Mouse (Mus musculus): ENCODE measurements around the gene Kcnab1. TPM values are rescaled to one million over a fixed set of nuclear protein-coding genes. Genes with fewer than 3 reads are reported as not detected.
"Not testable (repeated sequence)": the region's sequence is repeated elsewhere in the genome, so short reads cannot be mapped to it uniquely, and the experiment has no call there.

Kcnab1 gene
- total RNA-seq, 2 experiments from 2014 or later, result 47.1 to 56.0 TPM

DNA sequence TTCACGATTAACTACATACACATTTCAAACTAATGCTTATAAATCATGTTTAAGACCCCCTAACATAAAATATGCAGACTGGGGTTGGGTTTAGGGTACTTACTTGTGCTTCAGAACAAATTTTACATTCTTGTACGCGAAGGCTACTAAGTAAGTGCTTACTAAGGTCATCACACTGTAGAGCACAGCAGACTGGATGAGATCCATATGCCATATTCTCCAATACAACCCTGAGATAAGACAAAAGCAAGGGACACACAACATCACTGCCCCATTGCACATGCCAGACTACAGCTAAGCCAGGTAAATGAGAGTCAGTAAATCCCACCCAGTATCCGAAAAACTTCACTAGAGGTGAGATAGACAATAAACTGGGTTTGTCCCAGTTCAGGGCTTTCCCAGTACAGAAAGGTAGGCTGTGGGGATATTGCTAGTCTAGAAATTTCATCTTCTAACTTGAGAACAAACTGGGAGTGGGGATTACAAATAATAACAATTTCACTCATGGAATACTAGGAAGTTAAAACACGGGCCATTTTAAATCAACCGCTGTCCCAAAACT, 282.1 kb downstream of the Kcnab1 start:
- no peak for DNase-seq (ENCODE audit: extremely low spot score in 1 of 2, low spot score in 2 of 2)
- intact Hi-C loops (cut with DNase I), result loop anchor here (5.0 to 10.0 kb wide), 2 partner anchors 136 to 263 kb away; partner anchors contain the start of gene Tiparp

DNA sequence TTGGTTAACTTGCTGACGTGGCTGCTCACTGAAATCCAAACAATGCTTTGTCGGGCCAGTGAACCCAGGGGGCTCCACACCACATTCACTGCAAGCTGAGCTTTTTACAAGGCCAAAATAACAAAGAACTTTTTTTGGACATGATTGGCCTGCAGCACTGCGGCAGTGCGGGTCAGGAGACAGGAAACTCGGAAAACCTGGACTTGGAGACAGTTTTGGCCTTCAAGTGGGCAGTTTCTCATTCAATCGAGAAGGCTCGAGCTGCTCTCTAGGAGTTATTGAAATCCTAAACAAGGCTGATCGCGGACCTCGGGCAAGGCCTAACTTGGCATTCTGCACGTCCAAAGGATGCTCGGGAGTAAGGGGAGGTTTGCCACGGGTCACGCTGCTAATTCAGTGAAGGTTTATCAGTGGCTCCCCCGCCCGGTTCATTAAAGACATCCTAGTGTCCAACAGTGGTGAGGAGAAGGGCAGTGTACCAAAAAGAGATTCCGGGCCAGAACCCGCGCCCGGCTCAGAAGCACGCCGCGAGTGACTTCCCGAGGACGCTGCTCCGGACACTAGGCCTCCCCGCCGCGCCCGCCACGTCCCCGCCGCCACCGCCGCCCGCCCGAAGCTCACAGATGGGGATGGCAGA, 282.7 kb downstream of the Kcnab1 start:
- intact Hi-C loops (cut with DNase I), result loop anchor here (5.0 to 10.0 kb wide), 2 partner anchors 135 to 263 kb away; partner anchors contain the start of gene Tiparp

DNA sequence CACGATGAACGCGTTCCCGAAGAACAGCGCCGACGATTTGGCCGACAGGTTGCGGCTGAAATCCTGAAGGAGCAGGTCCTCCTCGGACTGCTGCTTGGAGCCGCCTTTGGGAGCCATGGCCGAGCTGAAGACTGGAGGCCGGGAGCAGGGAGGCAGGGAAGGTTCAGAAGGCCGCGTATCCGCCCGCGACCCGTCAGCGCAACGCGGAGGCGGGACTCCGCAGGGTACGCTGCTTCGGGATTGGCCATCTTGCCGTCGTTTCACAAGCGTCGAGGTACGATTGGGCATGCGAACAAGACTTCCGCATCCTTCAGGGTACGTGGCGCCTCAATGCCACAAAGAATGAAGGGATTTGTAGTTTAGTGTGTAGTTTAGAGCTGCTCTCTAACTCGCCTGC, 283.2 kb downstream of the Kcnab1 start, which contains the start of gene Ssr3:
Gene Ssr3, minus strand, starts transcription at position 203 of the 397 bp plus-strand sequence.
- peak; percentile 97 to 98 for DNase-seq (ENCODE audit: extremely low spot score in 1 of 2, low spot score in 2 of 2)
- intact Hi-C loops (cut with DNase I), result loop anchor here (5.0 to 10.0 kb wide), 2 partner anchors 135 to 262 kb away; partner anchors contain the start of gene Tiparp

More for the DNA sequence above, 282.7 kb downstream of the Kcnab1 start:
- DNase-seq (ENCODE audit: extremely low spot score in 1 of 2, low spot score in 2 of 2), result peak; percentile 8 to 42

DNA sequence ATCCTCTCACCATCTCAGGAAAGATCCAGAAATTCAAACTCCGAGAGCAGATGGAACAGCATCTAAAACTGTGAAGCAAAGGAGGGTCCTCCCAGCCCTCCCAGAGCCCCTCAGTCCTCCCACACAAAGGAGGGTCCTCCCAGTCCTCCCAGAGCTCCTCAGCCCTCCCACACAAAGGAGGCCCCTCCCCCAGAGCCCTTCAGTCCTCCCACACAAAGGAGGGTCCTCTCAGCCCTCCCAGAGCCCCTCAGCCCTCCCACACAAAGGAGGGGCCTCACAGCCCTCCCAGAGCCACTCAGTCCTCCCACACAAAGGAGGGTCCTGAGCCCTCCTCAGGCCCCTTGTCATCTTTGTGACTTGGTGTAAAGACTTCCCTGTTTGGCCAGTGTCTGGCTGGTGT, 285.9 kb downstream of the Kcnab1 start:
- intact Hi-C loops (cut with DNase I), result loop anchor here (10.0 kb wide), 1 partner anchor 260 kb away; no protein-coding TSS in a partner anchor
- DNase-seq (ENCODE audit: extremely low spot score in 1 of 2, low spot score in 2 of 2), result not testable (repeated sequence)

DNA sequence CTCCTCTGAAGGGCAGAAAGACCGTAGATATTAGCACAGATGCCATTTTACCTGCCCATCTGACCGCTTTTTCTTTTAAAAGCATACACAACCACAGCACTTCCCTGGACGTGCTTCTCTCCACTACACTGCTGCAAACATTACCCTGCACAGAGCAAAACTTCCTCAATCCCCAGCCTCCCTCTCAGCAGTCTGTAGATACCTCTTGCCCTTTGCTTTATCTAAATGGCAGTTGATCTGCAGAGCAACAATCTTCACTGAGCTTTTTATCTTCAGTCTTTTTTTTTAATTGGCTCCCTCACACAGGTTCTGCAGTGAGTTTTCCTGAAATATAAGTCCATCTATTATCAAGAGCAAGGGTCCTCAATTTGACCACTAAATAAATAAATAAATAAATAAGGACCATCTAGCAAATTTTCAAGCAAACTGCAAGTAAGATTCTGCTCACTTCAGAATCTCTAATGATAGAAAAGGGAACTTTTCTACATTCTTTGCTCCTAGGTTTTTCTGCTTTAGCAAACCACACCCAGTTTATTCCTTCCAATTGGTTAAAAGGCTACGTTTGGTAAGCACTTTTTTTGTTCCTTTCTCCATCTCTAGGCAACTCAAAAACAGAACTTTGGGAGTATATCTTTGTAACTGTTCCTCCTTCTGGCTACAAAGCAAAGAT, 287.8 kb downstream of the Kcnab1 start:
- intact Hi-C loops (cut with DNase I), result loop anchor here (10.0 kb wide), 1 partner anchor 258 kb away; no protein-coding TSS in a partner anchor
- no peak for DNase-seq (ENCODE audit: extremely low spot score in 1 of 2, low spot score in 2 of 2)

DNA sequence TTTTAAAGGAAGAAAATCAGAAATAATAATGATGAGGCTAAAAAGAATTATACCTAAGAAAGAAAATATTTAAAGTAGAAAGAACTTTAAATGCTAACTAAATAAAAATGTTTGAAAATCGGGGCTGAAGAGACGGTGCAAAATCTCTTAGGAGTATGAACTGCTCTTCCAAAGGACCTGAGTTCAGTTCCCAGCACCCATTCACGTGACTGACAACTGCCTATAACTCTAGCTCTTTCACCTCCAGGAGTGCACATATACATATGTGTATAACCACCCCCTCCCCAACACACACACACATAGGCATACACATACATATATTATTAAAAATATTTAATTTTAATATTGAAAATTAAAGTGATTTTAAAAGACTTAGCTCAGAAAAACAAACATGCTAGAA, 288.4 kb downstream of the Kcnab1 start:
- DNase-seq (ENCODE audit: extremely low spot score in 1 of 2, low spot score in 2 of 2), result no peak
- intact Hi-C loops (cut with DNase I), result loop anchor here (10.0 kb wide), 1 partner anchor 257 kb away; no protein-coding TSS in a partner anchor

DNA sequence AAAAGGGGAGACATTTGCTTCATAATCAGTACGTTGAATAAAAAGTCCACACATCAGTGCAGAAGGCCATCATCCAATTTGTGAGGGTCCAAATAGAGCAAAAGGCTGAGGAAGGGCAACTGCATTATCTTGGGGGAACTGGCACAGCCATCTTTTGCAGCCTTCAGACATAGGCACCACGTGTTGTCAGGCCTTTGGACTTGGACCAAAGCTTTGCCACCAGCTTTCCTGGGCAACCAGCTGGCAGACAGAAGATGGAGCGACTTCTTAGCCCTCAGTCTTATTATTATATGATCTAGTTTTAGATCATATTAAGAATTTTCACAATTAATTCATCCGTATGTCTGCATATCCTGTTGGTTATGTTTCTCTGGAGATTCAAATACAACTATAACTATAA, 296.6 kb downstream of the Kcnab1 start:
- intact Hi-C loops (cut with DNase I), result no loop called here
- DNase-seq (ENCODE audit: extremely low spot score in 1 of 2, low spot score in 2 of 2), result no peak

DNA sequence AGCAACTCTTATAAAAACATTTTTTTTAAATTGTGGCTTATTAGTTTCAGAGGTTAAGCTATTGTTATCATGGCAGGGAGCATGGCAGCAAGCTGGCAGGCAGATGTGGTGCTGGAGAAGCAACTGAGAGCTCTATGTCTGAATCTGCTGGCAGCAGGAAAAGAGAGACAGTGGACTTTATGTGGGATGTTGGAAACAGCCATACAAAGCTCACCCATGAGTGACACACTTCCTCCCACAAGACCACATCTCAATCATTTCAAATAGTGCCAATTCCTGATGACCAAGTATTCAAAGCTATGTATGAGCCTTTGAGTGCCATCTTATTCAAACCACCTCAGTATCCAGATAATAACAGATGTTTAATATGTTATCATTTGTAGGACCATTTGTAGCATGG, 298.7 kb downstream of the Kcnab1 start:
- DNase-seq (ENCODE audit: extremely low spot score in 1 of 2, low spot score in 2 of 2), result no peak
- intact Hi-C loops (cut with DNase I), result no loop called here

DNA sequence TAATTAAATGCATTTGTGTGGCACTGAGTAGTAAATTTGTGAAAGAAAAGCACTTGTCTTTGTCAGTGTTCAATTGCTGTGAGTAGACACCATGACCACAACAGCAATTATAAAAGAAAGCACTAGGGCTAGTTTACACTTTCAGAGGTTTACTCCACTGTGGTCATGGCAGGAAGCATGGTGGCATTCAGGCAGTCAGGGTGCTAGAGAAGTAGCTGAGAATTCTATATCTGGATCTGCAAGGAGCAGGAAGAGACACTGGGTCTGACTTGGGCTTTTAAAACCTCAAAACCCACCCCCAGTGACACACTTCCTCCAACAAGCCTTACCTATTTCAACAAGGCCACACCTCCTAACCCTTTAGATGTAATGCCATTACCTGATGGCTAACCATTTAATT, 307.4 kb downstream of the Kcnab1 start:
- intact Hi-C loops (cut with DNase I), result no loop called here
- no peak for DNase-seq (ENCODE audit: extremely low spot score in 1 of 2, low spot score in 2 of 2)

DNA sequence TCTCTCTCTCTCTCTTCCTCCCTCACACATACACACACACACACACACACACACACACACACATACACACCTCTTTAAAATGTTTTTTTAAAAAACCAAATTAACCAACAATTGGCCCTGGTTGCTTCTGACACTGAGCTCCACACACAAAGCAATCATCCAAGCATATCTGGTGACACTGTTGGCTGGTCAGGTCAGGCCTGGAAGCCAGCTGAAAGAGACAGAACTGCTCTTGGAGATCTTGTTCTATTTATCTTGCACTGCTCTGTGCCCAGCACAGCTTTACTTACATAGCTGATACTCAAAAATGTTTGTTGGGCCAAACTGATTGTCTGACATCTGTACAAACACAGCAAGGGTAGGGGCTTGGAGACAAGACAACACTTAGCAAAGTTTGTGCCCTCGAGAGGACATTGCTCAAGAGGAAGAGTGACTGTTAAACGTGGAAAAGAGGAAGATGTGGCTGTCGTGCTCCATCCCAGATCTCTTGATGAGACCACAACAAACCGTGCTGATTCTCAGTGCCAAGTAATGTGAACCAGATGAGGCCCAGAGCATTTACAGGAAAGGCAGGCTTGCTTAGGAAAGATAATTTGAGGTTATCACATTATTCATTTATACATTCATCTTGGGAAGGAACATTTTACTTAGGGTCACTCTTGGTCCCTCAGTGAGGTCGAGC, 308.9 kb downstream of the Kcnab1 start:
- intact Hi-C loops (cut with DNase I), result no loop called here
- no peak for DNase-seq (ENCODE audit: extremely low spot score in 1 of 2, low spot score in 2 of 2)

DNA sequence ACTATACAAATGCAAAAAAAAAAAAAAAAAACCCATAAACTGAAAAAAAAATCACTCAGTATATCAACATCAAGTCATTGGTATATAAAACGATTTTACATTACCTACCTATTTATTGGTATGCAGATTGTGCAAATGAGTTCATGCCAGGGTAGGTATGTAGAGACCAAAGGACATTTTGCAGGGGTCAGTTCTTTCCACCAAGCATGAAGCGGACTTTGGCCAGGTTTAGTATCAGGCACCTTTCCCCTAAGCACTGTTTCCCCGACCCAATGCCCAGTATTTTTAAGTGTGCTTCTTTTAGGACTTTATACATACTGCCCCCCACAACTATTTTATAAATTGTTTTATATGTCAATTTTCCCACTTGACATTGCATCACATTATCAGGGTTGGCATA, 310.5 kb downstream of the Kcnab1 start:
- intact Hi-C loops (cut with DNase I), result no loop called here
- DNase-seq (ENCODE audit: extremely low spot score in 1 of 2, low spot score in 2 of 2), result no peak
